Mouse (Mus musculus) hindbrain, embryonic 13.5 days (tissue): ENCODE data around the gene Arhgap18. TPM values are rescaled to one million over a fixed set of nuclear protein-coding genes. Genes with fewer than 3 reads are reported as not detected.

ENCODE experiments used
- ATAC-seq: fragments of 200-750 bp; cut with Nextera tagmentation; 2 replicates; pipeline ENCODE4 v1.8.0; 2017; ENCODE audit warnings: moderate TSS enrichment; ENCODE audit not compliant: low FRiP score
- H3K27ac ChIP-seq: fragments of 300-500 bp; sonication (generic); 2 replicates; pipeline ENCODE4 v1.5.1; 2015; ENCODE audit warnings: inconsistent platforms, mild to moderate bottlenecking, moderate library complexity
- H3K27me3 ChIP-seq: fragments of 300-500 bp; sonication (generic); 2 replicates; pipeline ENCODE4 v1.6.1; 2015; ENCODE audit warnings: mild to moderate bottlenecking, inconsistent platforms
- H3K36me3 ChIP-seq: fragments of 300-500 bp; sonication (generic); 2 replicates; pipeline ENCODE4 v1.6.1; 2015; ENCODE audit warnings: mild to moderate bottlenecking, inconsistent platforms
- H3K4me1 ChIP-seq: fragments of 300-500 bp; sonication (generic); replicated peaks from 2 replicates; pipeline ENCODE4 v1.6.1; 2015; ENCODE audit warnings: inconsistent platforms
- H3K4me2 ChIP-seq: fragments of 300-500 bp; sonication (generic); 2 replicates; pipeline ENCODE4 v1.6.1; 2015; ENCODE audit warnings: inconsistent platforms, mild to moderate bottlenecking, moderate library complexity
- H3K4me3 ChIP-seq: fragments of 300-500 bp; sonication (generic); 2 replicates; pipeline ENCODE4 v1.5.1; 2015; ENCODE audit warnings: mild to moderate bottlenecking, inconsistent platforms
- H3K9ac ChIP-seq: fragments of 300-500 bp; sonication (generic); 2 replicates; pipeline ENCODE4 v1.6.1; 2015; ENCODE audit warnings: mild to moderate bottlenecking, inconsistent platforms
- H3K9me3 ChIP-seq: fragments of 300-500 bp; sonication (generic); 2 replicates; pipeline ENCODE4 v1.6.1; 2016; ENCODE audit warnings: inconsistent platforms
- WGBS: fragments of 180-500 bp; shearing (Covaris S2); methylation state at CpG from one replicate; pipeline ENCODE4 v1.1.7; 2015; 5-methylcytosine and 5-hydroxymethylcytosine counted together
- polyA plus RNA-seq: library from polyadenylated mRNA; unstranded; fragments of >200 nt; fragmentation: Nextera tagmentation; extraction: Ambion mirVana; gene quantifications from 2 replicates; pipeline ENCODE4 v1.2.1, GENCODE M21; 2015

Gene Arhgap18
- polyA plus RNA-seq, 1 experiment from 2014 or later: 14.0 TPM

DNA sequence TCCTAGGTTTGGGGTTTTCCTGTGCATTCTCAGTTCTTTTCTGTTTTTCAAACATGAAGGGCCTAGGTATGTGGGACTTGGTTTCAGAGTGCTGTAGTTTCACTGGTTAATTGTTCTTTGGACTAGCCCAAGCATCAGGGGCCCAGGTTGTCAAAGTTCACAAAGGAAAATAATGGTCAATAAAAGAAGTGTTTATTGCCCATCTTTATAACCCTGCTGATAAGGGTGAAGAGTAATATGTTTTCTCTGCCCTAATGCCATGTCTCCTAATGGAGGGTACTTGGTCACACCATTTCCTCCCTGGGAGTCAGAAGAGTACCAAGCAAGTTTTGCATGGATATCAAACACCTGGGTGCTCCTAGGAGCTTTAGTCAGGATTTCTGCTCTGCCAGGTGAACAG, 67.1 kb downstream of the Arhgap18 start:
- Histone ChIP-seq H3K4me3 (no peak overlapping the region), H3K36me3 (no peaks in the 10 kb centered on the region), H3K9me3 (no peaks in the 10 kb centered on the region), H3K4me2 (no peak overlapping the region), H3K9ac (no peak overlapping the region), H3K27ac (no peak overlapping the region), H3K27me3 (no peaks in the 10 kb centered on the region), H3K4me1 (peaks cover 5% of the 10 kb centered on the region)
- no peak for ATAC-seq

DNA sequence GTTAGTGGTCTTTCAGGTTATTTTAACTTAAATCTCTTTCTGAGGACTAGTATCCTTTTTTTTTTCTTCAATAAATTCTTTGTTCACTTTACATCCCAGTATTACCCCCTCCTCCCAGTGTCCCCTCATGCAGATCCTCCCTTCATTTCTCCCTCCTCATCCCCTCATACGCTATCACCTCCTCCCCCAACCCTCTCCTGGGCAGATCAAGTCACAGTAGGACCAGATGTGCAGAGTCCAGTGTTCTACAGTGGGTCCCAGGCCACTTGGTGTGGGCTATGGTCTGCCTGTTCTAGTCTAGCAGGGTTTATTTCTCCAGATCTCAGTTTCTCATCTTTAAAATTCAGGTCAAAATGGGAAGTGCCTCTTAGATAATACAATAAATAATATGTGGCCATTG, 67.7 kb downstream of the Arhgap18 start:
- no peaks in the 10 kb centered on the region for H3K36me3 ChIP-seq
- no peak overlapping the region for H3K27ac ChIP-seq
- no peak overlapping the region for H3K4me3 ChIP-seq
- no peak overlapping the region for H3K4me2 ChIP-seq
- H3K9me3 ChIP-seq: no peaks in the 10 kb centered on the region
- ATAC-seq: no peak
- no peak overlapping the region for H3K9ac ChIP-seq
- 67% methylated on average over 1 of the region's 1 CpGs for WGBS
- no peaks in the 10 kb centered on the region for H3K27me3 ChIP-seq
- peaks cover 7% of the 10 kb centered on the region for H3K4me1 ChIP-seq

DNA sequence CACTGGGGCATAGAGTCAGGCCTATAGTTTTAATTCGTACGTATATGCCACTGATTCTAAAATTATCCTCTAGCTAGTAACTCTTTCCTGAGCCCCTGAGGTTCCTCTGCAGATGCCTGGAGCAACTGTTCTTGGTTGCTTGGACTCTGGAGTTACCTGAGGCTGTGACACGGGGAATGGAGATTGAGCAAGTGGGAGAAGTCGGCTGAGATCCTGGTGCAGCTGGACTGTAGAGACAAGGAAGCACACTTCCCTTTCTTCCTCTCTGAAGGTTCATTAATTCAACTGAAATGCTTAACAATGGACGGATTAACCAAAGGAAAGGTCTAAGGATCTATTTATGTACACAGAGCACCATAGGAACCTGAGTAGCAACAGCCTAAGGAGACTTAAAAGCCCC, 70.8 kb downstream of the Arhgap18 start:
- Histone ChIP-seq H3K4me1 (peaks cover 26% of the 10 kb centered on the region), H3K4me2 (no peak overlapping the region), H3K9me3 (no peaks in the 10 kb centered on the region), H3K36me3 (no peaks in the 10 kb centered on the region), H3K9ac (no peak overlapping the region), H3K27me3 (no peaks in the 10 kb centered on the region), H3K4me3 (no peak overlapping the region), H3K27ac (0 out of 2 replicates have a peak overlapping the region, but pooled peaks have one; percentile 4)
- WGBS: 65% methylated on average over 5 of the region's 5 CpGs
- no peak for ATAC-seq

- Histone ChIP-seq H3K27ac (0 out of 2 replicates have a peak overlapping the region, but pooled peaks have one; percentile 8), H3K27me3 (no peaks in the 10 kb centered on the region), H3K4me2 (no peak overlapping the region), H3K4me1 (peaks cover 26% of the 10 kb centered on the region), H3K36me3 (no peaks in the 10 kb centered on the region), H3K9ac (no peak overlapping the region), H3K9me3 (no peaks in the 10 kb centered on the region), H3K4me3 (no peak overlapping the region)
- 69% methylated on average over 8 of the region's 8 CpGs for WGBS
- ATAC-seq: no peak
Measured at GRCm38 (mm10) chr10:26825246-26825889, 72.1 kb downstream of the Arhgap18 start.

GRCm38 (mm10) chr10:26827315-26827714, 74.1 kb downstream of the Arhgap18 start:
- Histone ChIP-seq H3K9ac (no peak overlapping the region), H3K27me3 (no peaks in the 10 kb centered on the region), H3K4me1 (peaks cover 26% of the 10 kb centered on the region), H3K27ac (peak overlapping the region; percentile 81), H3K4me2 (no peak overlapping the region), H3K4me3 (no peak overlapping the region), H3K36me3 (no peaks in the 10 kb centered on the region), H3K9me3 (no peaks in the 10 kb centered on the region)
- peak; percentile 82 for ATAC-seq
- WGBS: 15% methylated on average over 5 of the region's 5 CpGs

DNA sequence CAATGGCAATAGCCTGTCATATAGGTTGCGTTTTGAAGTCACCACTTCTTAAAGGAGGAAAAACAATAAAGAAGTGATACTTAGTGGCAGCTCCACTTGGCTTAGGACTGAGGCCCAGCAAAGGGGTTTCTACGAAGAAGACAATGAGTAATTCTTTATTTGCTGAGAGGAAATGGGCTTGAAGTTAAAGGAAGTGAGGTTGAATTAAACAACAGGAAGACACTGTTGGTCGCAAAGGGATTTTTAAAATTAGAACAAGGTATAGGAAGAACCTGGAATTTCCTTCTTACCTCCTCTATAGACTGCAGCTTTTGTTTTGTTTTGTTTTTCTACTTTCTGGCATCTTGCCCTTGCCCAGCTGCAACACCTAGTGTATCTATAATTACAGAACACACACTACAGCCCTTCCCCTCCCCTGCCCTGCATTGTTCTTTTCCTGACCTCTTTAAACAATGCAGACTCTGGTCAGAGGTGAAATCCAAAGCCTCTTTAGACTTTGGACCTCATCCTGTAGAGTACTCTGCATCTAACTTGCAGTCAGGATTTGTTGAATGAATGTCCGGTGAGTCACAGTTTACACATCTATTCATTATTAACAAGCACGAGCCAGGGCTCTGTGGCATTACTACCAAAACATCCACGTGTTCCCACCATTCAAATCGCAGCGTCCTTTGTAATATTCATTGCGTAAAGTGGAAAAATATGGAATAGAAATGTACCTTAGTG, 75.4 kb downstream of the Arhgap18 start:
- 76% methylated on average over 9 of the region's 9 CpGs for WGBS
- Histone ChIP-seq H3K4me2 (no peak overlapping the region), H3K27me3 (no peaks in the 10 kb centered on the region), H3K9me3 (no peaks in the 10 kb centered on the region), H3K4me3 (no peak overlapping the region), H3K9ac (no peak overlapping the region), H3K4me1 (peaks cover 26% of the 10 kb centered on the region), H3K27ac (peak overlapping the region; percentile 81), H3K36me3 (no peaks in the 10 kb centered on the region)
- ATAC-seq: 0 out of 2 replicates have a peak, but pooled peaks have one; percentile 19

DNA sequence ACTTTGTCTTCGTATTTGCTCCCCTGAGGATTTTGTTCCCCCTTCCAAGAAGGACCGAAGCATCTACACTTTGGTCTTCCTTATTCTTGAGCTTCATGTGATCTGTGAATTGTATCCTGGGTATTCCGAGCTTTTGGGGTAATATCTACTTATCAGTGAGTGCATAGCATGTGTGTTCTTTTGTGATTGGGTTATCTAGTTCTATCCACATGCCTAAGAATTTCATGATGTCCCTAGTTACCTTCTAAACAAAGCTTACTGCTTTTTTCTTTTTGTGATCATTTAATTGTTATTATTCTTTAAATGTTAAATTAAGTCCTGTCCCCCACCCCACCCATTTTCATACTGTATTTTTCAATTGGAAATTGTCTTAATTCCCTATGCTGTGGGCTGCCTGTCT, 78.8 kb downstream of the Arhgap18 start:
- ATAC-seq: no peak
- H3K4me2 ChIP-seq: no peak overlapping the region
- 88% methylated on average over 3 of the region's 3 CpGs for WGBS
- H3K9me3 ChIP-seq: no peaks in the 10 kb centered on the region
- H3K27me3 ChIP-seq: no peaks in the 10 kb centered on the region
- no peaks in the 10 kb centered on the region for H3K36me3 ChIP-seq
- no peak overlapping the region for H3K9ac ChIP-seq
- peaks cover 15% of the 10 kb centered on the region for H3K4me1 ChIP-seq
- no peak overlapping the region for H3K4me3 ChIP-seq
- H3K27ac ChIP-seq: no peak overlapping the region

DNA sequence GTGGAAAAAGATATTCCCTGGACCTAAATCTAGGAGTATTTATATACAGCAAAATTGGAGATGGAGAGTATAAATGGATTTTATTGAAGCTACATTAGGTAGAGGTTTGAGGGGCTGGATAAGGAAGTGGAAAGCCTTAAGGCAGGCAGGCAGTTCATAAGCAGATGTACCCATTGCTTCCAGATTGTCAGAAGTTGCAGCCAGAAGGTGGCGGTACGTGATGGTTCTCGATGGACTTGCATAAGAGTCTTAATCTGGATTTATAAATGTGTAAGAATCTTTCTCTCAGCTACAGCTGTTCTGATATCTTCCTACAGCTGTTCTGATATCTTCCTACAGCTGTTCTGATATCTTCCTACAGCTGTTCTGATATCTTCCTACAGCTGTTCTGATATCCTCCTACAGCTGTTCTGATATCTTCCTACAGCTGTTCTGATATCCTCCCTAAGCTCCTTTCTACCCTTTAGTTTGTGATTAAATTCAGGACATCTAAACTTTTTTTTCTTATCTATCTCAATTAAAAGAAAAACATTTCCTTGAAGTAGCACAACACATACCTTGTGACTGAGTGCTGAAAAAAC, 79.5 kb downstream of the Arhgap18 start:
- Histone ChIP-seq H3K36me3 (no peaks in the 10 kb centered on the region), H3K4me2 (no peak overlapping the region), H3K9me3 (no peaks in the 10 kb centered on the region), H3K27ac (no peak overlapping the region), H3K4me1 (peaks cover 9% of the 10 kb centered on the region), H3K4me3 (no peak overlapping the region), H3K27me3 (no peaks in the 10 kb centered on the region), H3K9ac (no peak overlapping the region)
- WGBS: 98% methylated on average over 3 of the region's 3 CpGs
- no peak for ATAC-seq

GRCm38 (mm10) chr10:26833393-26833792, 80.2 kb downstream of the Arhgap18 start:
- no peaks in the 10 kb centered on the region for H3K36me3 ChIP-seq
- WGBS: 95% methylated on average over 3 of the region's 3 CpGs
- no peak overlapping the region for H3K27ac ChIP-seq
- no peaks in the 10 kb centered on the region for H3K9me3 ChIP-seq
- H3K4me1 ChIP-seq: peaks cover 4% of the 10 kb centered on the region
- H3K4me3 ChIP-seq: no peak overlapping the region
- no peaks in the 10 kb centered on the region for H3K27me3 ChIP-seq
- no peak overlapping the region for H3K4me2 ChIP-seq
- no peak overlapping the region for H3K9ac ChIP-seq
- no peak for ATAC-seq

GRCm38 (mm10) chr10:26849311-26849710, 96.1 kb downstream of the Arhgap18 start:
- WGBS: 90% methylated on average over 4 of the region's 4 CpGs
- no peaks in the 10 kb centered on the region for H3K27me3 ChIP-seq
- H3K4me3 ChIP-seq: no peak overlapping the region
- H3K4me2 ChIP-seq: no peak overlapping the region
- no peaks in the 10 kb centered on the region for H3K36me3 ChIP-seq
- H3K27ac ChIP-seq: no peak overlapping the region
- H3K9me3 ChIP-seq: no peaks in the 10 kb centered on the region
- no peak overlapping the region for H3K9ac ChIP-seq
- H3K4me1 ChIP-seq: no peaks in the 10 kb centered on the region
- no peak for ATAC-seq

GRCm38 (mm10) chr10:26849854-26850253, 96.6 kb downstream of the Arhgap18 start:
- no peaks in the 10 kb centered on the region for H3K9me3 ChIP-seq
- no peak overlapping the region for H3K4me3 ChIP-seq
- WGBS: 76% methylated on average over 6 of the region's 6 CpGs
- no peaks in the 10 kb centered on the region for H3K27me3 ChIP-seq
- H3K4me1 ChIP-seq: no peaks in the 10 kb centered on the region
- no peaks in the 10 kb centered on the region for H3K36me3 ChIP-seq
- H3K27ac ChIP-seq: no peak overlapping the region
- H3K9ac ChIP-seq: no peak overlapping the region
- no peak for ATAC-seq
- no peak overlapping the region for H3K4me2 ChIP-seq

DNA sequence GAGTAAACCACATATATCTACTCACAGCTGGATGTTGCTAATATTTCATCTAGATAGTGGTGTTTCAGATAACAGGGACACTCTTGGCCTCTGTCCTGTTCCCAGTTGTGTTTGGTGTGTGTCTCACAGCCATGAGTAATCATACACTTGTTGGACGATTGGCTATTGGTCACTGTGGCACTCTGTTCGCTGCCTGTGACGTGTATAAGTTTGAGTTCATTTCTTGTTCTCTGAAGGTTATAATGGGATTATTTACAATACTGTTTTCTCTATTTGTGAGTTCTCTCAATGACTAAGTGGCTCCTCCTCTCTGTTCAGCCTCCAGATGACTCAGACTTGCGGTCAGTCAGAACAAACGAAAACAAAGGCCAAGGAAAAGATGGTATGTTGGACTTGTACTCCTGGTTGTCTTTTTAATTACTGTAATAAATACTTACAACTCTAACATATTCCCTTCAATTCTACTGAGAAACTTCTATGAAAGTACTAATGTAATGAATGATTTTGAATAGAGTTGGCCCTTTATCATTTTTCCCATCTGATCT, 101.4 kb downstream of the Arhgap18 start:
- no peaks in the 10 kb centered on the region for H3K36me3 ChIP-seq
- H3K9me3 ChIP-seq: no peaks in the 10 kb centered on the region
- ATAC-seq: no peak
- H3K4me2 ChIP-seq: no peak overlapping the region
- no peaks in the 10 kb centered on the region for H3K4me1 ChIP-seq
- 93% methylated on average over 5 of the region's 5 CpGs for whole genome bisulfite sequencing
- H3K27me3 ChIP-seq: no peaks in the 10 kb centered on the region
- H3K4me3 ChIP-seq: no peak overlapping the region
- no peak overlapping the region for H3K27ac ChIP-seq
- H3K9ac ChIP-seq: no peak overlapping the region
